Mouse (Mus musculus): ENCODE measurements at regions not wholly inside any gene's neighbourhood (a gene's known extent, or its start where the extent isn't known, plus 50 kb on each side); places are given as distances from the start of the nearest gene placed in this dataset.

DNA sequence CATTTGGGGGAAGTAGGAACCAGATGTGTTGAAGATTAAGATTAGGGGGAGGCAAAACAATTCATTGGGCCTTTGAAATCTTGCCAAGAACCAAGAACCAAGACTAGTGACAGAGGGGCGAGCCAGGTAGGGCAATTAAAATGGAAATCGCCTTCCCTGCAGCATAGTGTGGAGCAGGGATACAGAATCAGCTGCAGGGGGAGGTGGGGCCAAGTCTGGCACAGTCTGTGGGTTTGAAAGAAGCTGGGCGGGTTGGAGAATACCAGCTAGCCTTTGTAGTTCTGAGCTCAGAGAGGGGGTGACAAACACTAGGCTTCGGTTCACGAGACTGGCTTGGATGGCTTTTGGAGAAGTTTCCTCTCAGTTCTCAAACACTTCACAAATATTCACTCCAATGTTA is 414.3 kb upstream of the Ubash3b start:
- no peak for DNase-seq (ENCODE audit: low read depth, low spot score)

- DNase-seq (ENCODE audit: low read depth, low spot score) = no peak
Observed at GRCm38 (mm10) chr9:41570262-41570661, 408.8 kb upstream of the Ubash3b start.

GRCm38 (mm10) chr9:41566496-41566895 is 405.0 kb upstream of the Ubash3b start:
- no peak for DNase-seq (ENCODE audit: low read depth, low spot score)

DNA sequence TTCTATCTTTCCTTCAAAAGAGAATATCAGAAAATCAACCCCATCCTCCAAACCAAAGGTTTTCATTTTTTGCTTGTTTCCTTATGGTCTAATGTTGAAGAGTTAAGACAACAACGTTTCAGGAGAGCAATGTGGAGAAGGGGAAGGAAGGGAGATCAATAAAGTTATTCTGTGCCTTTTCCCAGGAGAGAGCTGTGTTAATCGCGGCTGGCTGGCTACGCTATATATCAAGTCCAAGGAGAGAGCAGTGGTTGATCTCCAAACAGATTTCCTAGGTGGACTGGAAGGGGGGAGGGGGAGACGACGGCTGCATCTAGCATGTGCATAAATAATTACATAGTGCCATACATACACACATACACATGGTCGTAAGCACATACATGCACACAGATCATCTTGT is 404.3 kb upstream of the Ubash3b start:
- no peak for DNase-seq (ENCODE audit: low read depth, low spot score)

- no peak for DNase-seq (ENCODE audit: low read depth, low spot score)
Observed at GRCm38 (mm10) chr9:41563376-41563775, 401.9 kb upstream of the Ubash3b start.

- DNase-seq (ENCODE audit: low read depth, low spot score) = no peak
Observed at GRCm38 (mm10) chr9:41558456-41558855, 397.0 kb upstream of the Ubash3b start.

GRCm38 (mm10) chr9:41556888-41557287 is 395.4 kb upstream of the Ubash3b start:
- DNase-seq (ENCODE audit: low read depth, low spot score) = no peak

- DNase-seq (ENCODE audit: low read depth, low spot score) = no peak
Observed at GRCm38 (mm10) chr9:41545776-41546175, 384.3 kb upstream of the Ubash3b start.

DNA sequence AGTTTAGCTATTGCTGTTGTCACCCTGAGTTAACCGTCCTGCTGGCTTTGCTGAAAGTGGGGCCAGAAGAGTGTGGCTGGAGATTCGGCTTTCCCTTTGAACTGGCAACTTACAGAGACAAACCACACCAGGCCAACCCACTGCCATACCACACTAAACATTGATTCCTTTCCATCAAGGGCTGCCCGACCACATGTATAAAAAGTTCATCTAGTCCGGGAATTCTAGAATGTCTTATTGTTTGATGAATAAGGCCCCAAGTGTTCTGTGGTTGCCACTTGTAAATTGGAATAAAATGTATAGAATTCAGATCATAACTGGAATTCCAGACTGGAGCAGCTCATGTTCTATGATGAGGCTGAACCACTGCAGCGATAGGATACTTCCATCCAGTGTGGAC is 381.0 kb upstream of the Ubash3b start:
- no peak for DNase-seq (ENCODE audit: low read depth, low spot score)

DNA sequence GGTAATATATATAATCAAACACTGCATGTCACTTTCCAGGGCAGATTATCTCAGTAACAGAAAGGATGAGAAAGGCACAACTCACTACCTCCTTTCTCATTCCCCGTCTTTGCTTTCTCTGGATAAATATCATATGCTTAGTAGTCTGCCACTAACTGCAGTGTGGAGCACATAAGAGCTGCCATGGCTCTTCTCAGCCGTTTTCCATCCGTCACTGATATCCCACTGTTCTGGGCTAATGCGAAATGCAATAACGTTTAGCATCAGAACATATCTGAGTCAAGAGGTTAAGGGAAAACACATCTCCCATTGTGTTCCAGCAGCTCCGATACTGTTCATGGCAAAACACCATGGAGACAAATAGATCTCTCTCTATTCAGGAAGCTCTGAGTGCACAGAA is 379.8 kb upstream of the Ubash3b start:
- DNase-seq (ENCODE audit: low read depth, low spot score) = no peak

GRCm38 (mm10) chr9:41532786-41533185 is 371.3 kb upstream of the Ubash3b start:
- DNase-seq (ENCODE audit: low read depth, low spot score) = no peak

DNA sequence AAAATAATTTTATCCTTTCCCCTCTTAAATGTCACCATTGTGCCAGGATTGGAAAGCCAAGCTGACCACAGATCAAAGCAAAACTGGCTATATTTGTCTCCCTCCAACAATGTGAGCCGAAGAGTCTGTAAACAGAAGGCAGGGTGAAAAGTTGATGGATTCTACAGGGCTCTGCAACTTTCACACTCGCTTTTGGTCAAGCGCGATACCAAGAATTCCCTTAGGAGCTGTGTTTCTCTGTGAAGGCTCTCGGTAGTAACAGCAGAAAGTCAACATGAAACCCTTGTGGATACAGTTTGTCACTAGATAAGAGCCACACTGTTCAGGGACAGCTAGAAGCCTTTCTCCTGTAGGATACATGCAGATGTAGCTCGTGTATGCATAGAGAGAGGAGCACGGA is 370.8 kb upstream of the Ubash3b start:
- no peak for DNase-seq (ENCODE audit: low read depth, low spot score)

DNA sequence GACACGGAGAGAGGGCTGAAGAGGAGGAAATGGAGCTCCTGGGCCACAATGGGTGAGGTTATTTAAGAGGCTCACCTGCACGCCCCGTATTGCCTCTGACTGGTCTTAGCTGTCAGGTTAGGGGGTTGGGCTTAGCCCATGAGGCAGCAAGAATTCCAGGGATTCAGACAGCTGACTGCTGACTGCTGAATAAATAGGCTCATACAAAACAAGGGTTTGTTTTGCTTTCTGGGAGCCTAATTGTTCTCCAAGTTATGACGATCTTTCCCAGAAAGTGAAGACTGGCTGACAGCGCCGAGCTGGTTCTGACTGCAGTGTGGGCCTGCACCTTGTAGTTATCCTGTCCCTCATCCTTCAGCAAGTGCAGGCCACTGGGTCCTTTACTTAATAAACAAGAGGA is 370.1 kb upstream of the Ubash3b start:
- no peak for DNase-seq (ENCODE audit: low read depth, low spot score)

DNA sequence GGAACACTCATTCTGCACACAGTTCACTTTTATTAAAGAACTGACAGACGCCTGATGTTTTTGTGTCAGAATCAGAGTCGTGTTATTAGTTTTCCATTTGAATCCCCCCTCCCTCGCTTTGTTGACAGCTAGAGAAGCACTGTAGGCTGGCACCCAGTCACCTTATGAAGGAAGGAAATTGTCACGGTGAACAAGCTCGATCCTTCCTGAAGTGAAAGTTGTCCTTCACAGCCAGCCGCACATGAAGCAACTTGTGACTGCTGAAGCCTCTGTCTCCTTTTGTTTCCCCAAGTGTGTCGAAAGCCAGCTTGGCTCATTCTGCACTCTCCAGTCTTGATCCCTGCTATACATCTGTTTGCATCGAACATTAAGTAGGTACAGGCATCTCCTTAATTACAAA is 364.6 kb upstream of the Ubash3b start:
- no peak for DNase-seq (ENCODE audit: low read depth, low spot score)

GRCm38 (mm10) chr9:41525534-41525933 is 364.0 kb upstream of the Ubash3b start:
- DNase-seq (ENCODE audit: low read depth, low spot score) = no peak

DNA sequence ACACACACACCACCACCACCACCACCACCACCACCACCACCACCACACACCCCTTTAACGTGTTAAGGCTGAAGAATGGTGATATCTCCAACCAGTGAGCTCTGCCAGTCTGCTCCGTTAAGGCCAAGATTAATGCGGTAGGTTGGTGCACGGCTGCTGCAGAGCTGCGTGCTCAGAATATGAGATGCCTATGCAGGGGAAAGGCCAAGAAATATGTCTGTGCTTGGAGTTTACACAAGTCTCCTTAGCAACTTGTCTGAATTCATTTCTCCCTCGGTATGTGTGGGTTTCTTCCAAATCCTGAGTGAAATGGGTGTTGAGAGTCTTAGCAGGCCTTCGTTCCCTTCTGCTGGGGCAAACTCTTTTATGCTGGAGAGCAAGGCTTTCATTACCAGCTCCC is 363.1 kb upstream of the Ubash3b start:
- no peak for DNase-seq (ENCODE audit: low read depth, low spot score)

DNA sequence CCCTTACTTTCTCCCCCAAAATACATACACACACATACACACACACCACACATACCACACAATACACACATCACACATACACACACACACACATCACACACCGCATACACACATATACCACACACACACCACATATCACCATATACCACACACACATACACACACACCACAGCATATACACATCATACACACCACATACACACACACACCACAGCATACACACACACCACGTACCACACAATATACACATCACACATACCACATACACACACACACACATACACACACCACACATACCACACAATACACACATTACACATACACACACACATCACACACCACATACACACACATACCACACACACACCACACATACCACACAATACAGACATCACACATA is 362.5 kb upstream of the Ubash3b start:
- DNase-seq (ENCODE audit: low read depth, low spot score) = no peak

- DNase-seq (ENCODE audit: low read depth, low spot score) = no peak
Observed at GRCm38 (mm10) chr9:41522302-41522701, 360.8 kb upstream of the Ubash3b start.

GRCm38 (mm10) chr9:41517787-41518186 is 356.3 kb upstream of the Ubash3b start:
- DNase-seq (ENCODE audit: low read depth, low spot score) = no peak

DNA sequence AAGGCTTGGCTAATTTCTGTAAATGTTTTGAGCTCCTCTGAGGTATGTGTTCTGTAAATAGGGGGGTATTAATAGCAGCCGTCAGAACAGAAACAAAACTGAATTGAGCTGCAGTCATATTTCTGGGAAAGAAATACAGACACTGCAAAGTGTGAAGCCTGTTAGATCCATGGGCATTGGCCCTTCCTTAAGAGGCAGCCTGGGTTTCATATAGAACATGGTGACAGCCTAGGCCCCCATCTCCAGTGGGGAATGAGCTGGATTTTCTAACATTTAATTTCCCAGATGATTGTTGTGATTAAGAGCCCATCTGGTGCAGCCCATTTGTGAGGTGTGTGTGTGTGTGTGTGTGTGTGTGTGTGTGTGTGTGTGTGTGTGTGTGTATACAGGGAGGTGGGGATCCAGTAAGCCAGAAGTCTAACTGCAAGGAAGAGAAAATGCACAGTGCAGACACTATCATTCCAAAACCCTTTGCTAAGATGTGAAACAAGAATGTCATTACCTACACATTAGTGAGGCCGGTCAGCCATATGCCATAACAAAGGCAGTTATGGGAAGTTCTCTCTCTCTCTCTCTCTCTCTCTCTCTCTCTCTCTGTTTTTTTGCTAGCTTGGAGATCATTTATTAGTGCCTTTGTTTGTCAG is 355.7 kb upstream of the Ubash3b start:
- DNase-seq (ENCODE audit: low read depth, low spot score) = no peak

DNA sequence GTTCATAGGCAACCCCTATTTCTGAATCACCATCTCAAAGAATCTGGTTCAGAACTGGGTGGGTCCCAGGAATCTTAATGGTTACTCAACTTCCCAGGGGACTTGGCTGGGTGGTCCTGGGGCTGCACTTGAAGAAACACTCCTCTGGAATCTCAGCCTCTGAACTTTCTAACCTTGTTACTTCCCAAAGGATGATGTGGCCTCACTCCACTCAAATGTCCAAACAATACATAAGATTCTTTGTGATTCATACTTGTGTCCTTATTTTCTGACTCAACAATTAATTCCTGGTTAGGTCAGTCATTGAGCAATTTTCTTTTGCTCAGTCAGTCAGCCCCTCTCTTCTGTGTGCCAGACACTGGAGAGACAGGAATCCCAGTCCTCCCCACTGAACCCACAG is 353.7 kb upstream of the Ubash3b start:
- no peak for DNase-seq (ENCODE audit: low read depth, low spot score)

DNA sequence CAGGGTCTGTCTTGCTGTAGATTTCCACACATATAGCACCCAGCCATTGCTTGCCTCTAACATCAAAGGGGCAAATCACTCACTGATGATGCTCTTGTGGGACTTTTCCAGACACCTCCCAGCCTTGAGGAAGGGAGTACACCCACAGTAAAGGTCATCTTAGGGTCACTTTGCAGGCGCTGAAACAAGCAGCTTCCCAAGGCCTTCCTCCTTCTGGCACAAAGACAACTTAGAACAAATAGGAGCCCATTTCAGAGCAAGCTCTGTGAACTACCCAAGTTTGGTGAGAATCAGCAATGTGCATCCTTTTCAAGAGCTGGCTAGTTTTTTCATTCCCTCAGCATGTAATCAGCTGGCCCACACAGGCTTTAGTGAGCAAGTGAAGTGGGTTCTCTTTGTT is 352.2 kb upstream of the Ubash3b start:
- DNase-seq (ENCODE audit: low read depth, low spot score) = no peak

- no peak for DNase-seq (ENCODE audit: low read depth, low spot score)
Observed at GRCm38 (mm10) chr9:41509597-41509996, 348.1 kb upstream of the Ubash3b start.

DNA sequence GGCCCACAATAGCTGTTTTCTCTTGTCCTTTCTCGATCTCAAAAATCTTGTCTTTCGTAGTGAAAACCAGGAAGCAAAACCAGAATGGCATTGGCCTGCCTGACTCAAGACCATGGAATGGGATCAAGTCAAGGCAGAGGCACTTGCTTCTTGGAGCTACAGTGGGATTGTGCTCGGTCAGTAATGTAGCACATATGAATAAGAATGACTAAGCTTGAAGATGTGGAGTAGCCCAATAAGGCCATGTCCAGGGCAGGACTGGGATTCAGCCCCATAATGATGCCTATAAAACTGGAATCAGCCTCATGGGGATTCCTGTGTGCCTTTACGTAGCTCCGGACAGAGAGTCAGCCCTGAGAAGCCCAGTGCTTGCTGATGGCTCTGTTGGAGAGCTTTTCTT is 347.2 kb upstream of the Ubash3b start:
- DNase-seq (ENCODE audit: low read depth, low spot score) = no peak
